Mouse (Mus musculus): ENCODE measurements around the gene Nckap5. TPM values are rescaled to one million over a fixed set of nuclear protein-coding genes. Genes with fewer than 3 reads are reported as not detected.

The Nckap5 gene
- polyA plus RNA-seq, 1 experiment from 2014 or later, result 1.5 TPM

DNA sequence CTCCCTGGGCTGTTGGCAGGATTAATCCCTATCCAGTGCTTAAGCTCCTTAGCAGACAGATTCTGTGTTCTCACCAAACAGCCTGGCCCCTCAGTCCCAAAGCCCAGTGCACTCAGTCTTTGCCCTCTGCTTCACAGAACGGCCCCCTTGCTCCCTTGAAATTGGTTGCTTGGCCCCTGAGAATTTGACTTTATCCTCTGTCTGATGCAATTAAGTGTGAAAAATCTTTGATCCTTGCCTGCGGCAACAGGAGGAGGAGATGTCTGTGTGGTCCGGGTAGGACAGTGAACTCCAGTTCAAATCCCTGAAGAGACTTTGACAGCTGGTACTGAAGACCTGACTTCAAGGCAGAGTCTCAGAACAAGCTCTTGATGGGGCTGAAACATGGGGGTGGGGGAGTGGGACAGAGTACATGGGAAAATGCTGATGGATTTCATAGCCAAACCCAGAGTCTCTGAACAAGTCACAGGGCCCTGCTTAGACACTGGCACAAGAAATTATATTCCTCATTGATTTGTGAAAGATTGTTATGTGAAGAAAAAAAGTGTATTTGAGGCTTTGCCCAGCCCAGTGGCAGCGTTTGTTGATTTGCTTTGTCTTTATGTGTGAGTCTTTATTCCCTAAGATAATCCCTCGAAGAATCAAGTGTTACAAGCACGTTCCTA, 65.0 kb downstream of the Nckap5 start:
- no peak for DNase-seq (ENCODE audit: low read depth, low spot score)
- no peak for TF ChIP-seq CTCF (IDR thresholded peaks at IDR 0.05)
- CTCF ChIA-PET, result interaction anchor here (0.7 kb wide), 1 partner anchor 89 kb away, joined by 3 read pairs; no protein-coding TSS in a partner anchor
- H3K27me3 ChIP-seq, result no peaks in the 10 kb centered on the region
- ATAC-seq, result no peak
- in situ Hi-C loops (cut with MboI; ENCODE audit: low pct_unique_long_range_greater_than_20kb), result no loop called here
- POLR2A ChIA-PET, result no interaction called here

DNA sequence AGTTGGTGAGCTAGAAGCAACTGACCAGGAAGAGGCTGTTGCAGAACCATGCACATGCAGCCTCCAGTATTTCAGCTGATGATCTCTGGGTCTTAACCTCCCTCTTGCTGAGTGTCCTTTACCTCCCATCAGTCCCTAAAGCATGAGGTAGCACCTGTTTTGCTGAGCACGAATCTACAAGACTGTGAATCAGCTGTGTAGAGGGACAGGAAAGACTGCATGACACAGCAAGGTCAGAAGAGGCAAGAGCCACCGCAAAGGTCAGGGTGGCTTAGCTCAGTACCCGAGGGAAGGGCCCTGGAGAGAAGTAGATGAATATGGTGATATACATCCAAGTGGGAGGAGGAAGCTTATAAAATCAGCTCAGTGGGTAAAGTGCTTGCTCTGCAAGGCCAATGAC, 66.4 kb downstream of the Nckap5 start:
- in situ Hi-C loops (cut with MboI; ENCODE audit: low pct_unique_long_range_greater_than_20kb), result no loop called here
- ChIA-PET POLR2A (interaction anchor here (1.4 kb wide), 1 partner anchor 12 kb away, joined by 3 read pairs; no protein-coding TSS in a partner anchor), CTCF (interaction anchor here (0.9 to 1.4 kb wide), 2 partner anchors 13 to 51 kb away, joined by 3 read pairs; no protein-coding TSS in a partner anchor)
- no peak for ATAC-seq
- no peak for DNase-seq (ENCODE audit: low read depth, low spot score)
- no peak for TF ChIP-seq CTCF (IDR thresholded peaks at IDR 0.05)
- H3K27me3 ChIP-seq, result no peaks in the 10 kb centered on the region

DNA sequence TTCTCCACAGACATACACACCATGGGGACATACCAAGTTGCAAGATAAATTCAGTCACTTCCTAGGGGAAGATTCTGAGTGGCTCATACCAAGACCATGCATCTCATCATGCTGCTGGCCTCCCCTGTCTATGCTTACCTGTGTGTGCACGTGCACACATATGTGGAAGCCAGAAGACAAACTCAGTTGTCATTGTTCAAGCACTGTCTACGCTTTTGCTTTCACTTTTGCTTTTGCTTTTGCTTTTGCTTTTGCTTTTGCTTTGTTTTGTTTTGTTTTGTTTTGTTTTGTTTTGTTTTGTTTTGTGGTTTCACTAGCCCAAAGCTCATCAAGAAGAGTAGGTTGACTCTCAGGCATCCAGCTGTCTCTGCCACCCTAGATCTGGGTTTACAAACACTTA, 67.4 kb downstream of the Nckap5 start:
- no peak for TF ChIP-seq CTCF (IDR thresholded peaks at IDR 0.05)
- DNase-seq (ENCODE audit: low read depth, low spot score) (no peak), ATAC-seq (no peak)
- H3K27me3 ChIP-seq, result no peaks in the 10 kb centered on the region
- in situ Hi-C loops (cut with MboI; ENCODE audit: low pct_unique_long_range_greater_than_20kb), result no loop called here
- CTCF ChIA-PET, result no interaction called here
- POLR2A ChIA-PET, result interaction anchor here (0.7 to 1.4 kb wide), 2 partner anchors 11 to 236 kb away, joined by 3 read pairs; no protein-coding TSS in a partner anchor

DNA sequence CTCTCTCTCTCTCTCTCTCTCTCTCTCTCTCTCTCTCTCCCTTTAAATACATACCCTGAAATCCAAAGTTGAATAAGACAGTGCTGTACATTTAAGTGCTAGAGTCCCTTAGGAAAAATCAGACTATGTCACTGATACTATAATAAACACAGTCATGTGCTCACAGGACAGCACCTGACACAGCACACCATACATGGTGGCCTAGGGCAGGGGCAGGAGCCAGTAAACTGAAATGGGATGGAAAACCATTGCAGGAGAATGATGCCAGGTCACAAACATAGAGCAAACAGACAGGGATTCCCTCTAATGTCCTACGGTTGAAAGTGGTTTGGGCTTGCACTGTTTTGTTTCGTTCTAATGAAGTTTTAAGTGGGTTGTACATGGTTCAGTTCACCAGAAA, 70.2 kb downstream of the Nckap5 start:
- ChIA-PET POLR2A (no interaction called here), CTCF (interaction anchor here (1.0 kb wide), 1 partner anchor 70 kb away, joined by 3 read pairs; no protein-coding TSS in a partner anchor)
- TF ChIP-seq CTCF (IDR thresholded peaks at IDR 0.05), result no peak
- in situ Hi-C loops (cut with MboI; ENCODE audit: low pct_unique_long_range_greater_than_20kb), result no loop called here
- ATAC-seq (no peak), DNase-seq (ENCODE audit: low read depth, low spot score) (no peak)
- no peaks in the 10 kb centered on the region for H3K27me3 ChIP-seq

DNA sequence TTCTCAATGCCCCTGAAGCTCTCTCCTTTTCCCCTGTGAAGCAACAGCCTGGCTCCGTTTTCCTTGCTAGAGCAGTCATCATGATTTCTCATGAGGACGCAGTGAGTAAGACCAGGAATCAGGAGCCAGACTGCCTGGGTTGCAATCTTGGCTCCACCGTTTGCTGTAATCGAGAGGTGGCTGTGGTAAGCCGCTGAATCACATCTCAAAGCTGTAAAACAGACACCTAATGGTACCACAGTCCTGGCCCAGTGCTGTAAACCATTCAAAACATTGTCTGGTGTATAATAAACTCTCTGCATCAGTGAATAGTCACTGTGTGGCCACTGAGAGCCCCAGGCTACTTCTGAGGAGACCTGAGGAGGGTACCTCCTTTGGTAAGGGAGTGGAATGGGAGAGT, 74.9 kb downstream of the Nckap5 start:
- DNase-seq (ENCODE audit: low read depth, low spot score) (peak; percentile 42), ATAC-seq (peak; percentile 74)
- ChIA-PET CTCF (no interaction called here), POLR2A (interaction anchor here (0.6 kb wide), 2 partner anchors 120 to 558 kb away, joined by 3 to 4 read pairs; no protein-coding TSS in a partner anchor)
- no peaks in the 10 kb centered on the region for H3K27me3 ChIP-seq
- no peak for TF ChIP-seq CTCF (IDR thresholded peaks at IDR 0.05)
- in situ Hi-C loops (cut with MboI; ENCODE audit: low pct_unique_long_range_greater_than_20kb), result no loop called here

DNA sequence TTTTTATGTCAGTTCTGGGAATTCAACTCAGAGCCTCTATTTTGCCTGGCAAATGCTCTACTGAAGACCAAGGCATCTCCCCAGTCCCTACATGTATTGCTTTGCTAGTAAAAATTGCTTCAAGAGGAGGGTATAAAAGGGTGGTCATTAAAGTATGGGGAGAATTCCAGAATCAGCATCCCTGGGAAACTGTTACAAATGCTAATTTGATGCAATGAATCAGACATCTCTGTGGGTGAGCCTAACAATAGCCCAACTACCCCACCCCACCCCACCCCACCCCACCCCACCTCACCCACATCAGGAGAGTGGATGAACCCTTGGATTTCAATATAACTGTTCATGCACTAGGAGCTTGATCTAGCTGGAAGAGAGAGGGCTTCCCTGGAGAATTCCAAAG, 77.0 kb downstream of the Nckap5 start:
- in situ Hi-C loops (cut with MboI; ENCODE audit: low pct_unique_long_range_greater_than_20kb), result no loop called here
- TF ChIP-seq CTCF (IDR thresholded peaks at IDR 0.05), result no peak

DNA sequence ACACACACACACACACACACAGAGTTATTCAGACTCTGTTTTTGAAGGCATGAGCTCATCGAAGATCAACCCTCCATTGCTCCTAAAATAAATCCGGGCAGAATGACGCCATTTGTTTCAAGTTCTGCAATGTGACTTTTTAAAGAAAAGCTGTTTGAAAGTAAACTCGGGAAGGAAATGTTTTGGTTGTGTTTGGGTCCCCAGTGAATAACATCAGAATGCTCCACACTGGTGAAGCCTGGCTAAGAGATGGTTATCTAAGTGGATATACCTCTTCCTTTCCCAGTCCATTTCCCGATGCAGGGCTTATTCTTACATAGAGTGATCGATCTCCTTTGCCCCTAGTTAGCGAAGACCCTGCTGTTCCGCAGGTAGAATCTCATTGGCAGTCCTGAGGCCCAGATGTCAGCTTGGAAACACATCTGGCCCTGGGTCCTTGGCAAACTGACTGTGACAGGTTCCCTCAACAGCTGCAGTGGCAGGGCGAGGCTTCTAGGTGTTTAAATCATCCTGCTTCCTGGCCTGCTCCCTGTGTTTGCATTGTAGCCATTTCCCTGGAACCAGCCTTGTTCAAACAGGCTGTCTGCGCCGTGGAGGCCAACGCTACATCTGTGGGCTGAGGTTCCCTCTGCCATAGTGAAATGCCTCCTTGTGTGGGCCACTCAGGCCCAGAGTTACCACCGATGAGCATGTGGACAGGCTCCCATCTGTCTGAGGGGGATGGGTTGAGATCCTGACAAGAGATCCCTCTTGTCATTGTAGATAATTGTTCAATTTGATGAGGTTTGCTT, 78.2 kb downstream of the Nckap5 start:
- DNase-seq (ENCODE audit: low read depth, low spot score), result no peak
- ATAC-seq, result no peak
- ChIA-PET CTCF (no interaction called here), POLR2A (interaction anchor here (1.0 kb wide), 1 partner anchor 11 kb away, joined by 3 read pairs; no protein-coding TSS in a partner anchor)
- no peaks in the 10 kb centered on the region for H3K27me3 ChIP-seq
- no peak for TF ChIP-seq CTCF (IDR thresholded peaks at IDR 0.05)
- in situ Hi-C loops (cut with MboI; ENCODE audit: low pct_unique_long_range_greater_than_20kb), result no loop called here

More for the DNA sequence above, 77.0 kb downstream of the Nckap5 start:
- ChIA-PET POLR2A (no interaction called here), CTCF (no interaction called here)
- no peaks in the 10 kb centered on the region for H3K27me3 ChIP-seq
- ATAC-seq (no peak), DNase-seq (ENCODE audit: low read depth, low spot score) (no peak)

DNA sequence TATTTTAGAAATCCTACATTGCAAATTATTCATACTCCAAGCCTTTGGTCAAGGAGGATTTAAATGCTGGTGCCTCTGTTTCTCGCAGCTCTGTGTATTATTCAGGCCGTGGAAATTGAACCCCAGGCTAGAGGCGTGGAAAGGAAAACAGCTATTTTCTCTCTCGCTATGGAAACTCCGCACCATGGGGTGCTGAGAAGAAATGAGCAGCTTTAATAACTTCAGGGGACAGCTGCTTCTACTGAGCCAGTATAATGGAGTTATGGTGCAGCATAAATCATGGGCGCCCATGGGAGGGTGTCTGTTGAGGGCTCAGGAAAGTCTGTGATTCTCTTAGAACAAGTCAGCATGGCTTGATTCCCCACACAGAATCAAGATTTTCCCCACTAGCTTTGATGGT, 79.5 kb downstream of the Nckap5 start:
- in situ Hi-C loops (cut with MboI; ENCODE audit: low pct_unique_long_range_greater_than_20kb), result no loop called here
- no peaks in the 10 kb centered on the region for H3K27me3 ChIP-seq
- no peak for ATAC-seq
- ChIA-PET CTCF (interaction anchor here (0.9 kb wide), 1 partner anchor 13 kb away, joined by 3 read pairs; no protein-coding TSS in a partner anchor), POLR2A (no interaction called here)
- TF ChIP-seq CTCF (IDR thresholded peaks at IDR 0.05), result no peak
- DNase-seq (ENCODE audit: low read depth, low spot score), result no peak

DNA sequence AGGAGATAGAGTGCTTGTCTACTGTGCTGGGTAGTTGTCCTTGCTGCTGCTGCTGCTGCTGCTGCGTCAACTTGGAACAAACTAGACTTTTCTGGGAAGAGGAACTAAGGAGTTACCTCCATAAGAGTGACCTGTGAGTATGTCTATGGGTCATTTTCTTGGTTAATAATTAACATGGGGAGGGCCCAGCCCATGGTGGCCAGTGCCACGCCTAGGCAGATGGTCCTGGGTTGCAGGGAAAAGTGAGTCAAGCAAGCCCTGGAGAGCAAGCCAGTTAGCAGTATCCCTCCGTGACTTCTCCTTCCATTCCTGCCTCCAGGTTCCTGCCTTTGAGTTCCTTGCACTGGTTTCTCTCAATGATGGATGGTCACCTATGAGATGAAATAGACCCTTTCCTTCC, 80.4 kb downstream of the Nckap5 start:
- in situ Hi-C loops (cut with MboI; ENCODE audit: low pct_unique_long_range_greater_than_20kb), result no loop called here
- ATAC-seq, result no peak
- no peak for DNase-seq (ENCODE audit: low read depth, low spot score)
- no peaks in the 10 kb centered on the region for H3K27me3 ChIP-seq
- ChIA-PET POLR2A (no interaction called here), CTCF (no interaction called here)
- TF ChIP-seq CTCF (IDR thresholded peaks at IDR 0.05), result no peak

DNA sequence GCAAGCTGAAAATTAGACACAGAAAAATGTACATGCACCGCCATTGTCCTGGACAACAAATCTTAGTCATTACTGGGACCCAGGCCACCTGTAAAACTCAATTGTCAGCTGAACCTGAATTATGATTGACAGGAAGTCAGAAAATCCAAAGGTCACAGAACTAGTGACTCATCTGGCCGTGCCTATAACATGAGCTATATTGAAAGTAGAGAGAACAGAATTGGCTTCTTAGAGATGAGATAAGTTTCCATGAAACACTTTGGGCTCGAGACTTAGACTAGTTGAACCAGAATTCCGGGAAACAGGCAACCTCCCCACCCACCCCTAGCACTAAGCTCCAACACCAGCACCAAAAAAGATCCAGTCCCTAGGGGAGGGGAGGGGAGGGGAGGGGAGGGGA, 82.7 kb downstream of the Nckap5 start:
- POLR2A ChIA-PET, result no interaction called here
- CTCF ChIA-PET, result no interaction called here
- ATAC-seq (no peak), DNase-seq (ENCODE audit: low read depth, low spot score) (no peak)
- in situ Hi-C loops (cut with MboI; ENCODE audit: low pct_unique_long_range_greater_than_20kb), result no loop called here
- H3K27me3 ChIP-seq, result no peaks in the 10 kb centered on the region
- TF ChIP-seq CTCF (IDR thresholded peaks at IDR 0.05), result no peak

DNA sequence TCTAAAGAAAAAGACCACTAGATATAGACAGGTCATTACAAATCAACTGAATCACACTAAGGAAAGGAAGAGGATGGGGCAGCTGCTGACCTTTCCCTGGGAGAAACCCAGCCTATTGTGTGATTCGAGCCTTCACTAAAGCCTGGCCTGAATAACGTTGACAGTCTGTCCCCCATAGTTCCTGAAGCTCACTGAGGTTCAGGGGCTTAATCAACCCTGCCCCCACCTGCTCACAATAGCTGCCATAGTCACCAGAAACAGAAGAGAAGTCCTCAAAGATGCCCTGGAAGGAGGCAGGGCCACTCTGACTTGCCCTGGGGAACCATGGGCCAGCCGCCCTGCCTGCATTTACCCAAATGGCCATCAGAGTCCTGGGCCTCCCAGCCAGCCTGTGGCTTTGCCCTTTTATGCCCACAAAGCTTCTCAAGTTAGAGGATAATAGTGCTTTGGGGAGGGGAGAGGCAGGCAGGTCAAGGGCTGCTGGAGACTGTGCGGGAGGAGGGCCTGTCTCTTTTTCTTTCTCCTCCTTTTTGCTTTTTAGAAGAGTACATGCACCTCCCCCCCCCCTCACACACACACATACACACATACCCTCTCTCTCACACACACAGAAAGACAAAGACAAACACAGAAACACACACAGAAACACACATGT, 85.0 kb downstream of the Nckap5 start:
- TF ChIP-seq CTCF (IDR thresholded peaks at IDR 0.05), result no peak
- in situ Hi-C loops (cut with MboI; ENCODE audit: low pct_unique_long_range_greater_than_20kb), result no loop called here
- DNase-seq (ENCODE audit: low read depth, low spot score) (no peak), ATAC-seq (no peak)
- no peaks in the 10 kb centered on the region for H3K27me3 ChIP-seq
- POLR2A ChIA-PET, result no interaction called here
- CTCF ChIA-PET, result no interaction called here
